Mouse (Mus musculus) bone marrow macrophage, adult 2 months (primary cell): ENCODE data around the gene Gm20683.
"Not testable (repeated sequence)": the region's sequence is repeated elsewhere in the genome, so short reads cannot be mapped to it uniquely, and the experiment has no call there.

ENCODE experiments used
- CTCF ChIP-seq: IDR thresholded peaks from 2 replicates; pipeline ENCODE4 v1.5.1; 2012; ENCODE audit warnings: low read depth, mild to moderate bottlenecking, low read length, moderate library complexity
- POLR2A ChIP-seq: IDR thresholded peaks from 2 replicates; pipeline ENCODE4 v1.6.1; 2012; ENCODE audit warnings: mild to moderate bottlenecking, low read depth, low read length, borderline replicate concordance

DNA sequence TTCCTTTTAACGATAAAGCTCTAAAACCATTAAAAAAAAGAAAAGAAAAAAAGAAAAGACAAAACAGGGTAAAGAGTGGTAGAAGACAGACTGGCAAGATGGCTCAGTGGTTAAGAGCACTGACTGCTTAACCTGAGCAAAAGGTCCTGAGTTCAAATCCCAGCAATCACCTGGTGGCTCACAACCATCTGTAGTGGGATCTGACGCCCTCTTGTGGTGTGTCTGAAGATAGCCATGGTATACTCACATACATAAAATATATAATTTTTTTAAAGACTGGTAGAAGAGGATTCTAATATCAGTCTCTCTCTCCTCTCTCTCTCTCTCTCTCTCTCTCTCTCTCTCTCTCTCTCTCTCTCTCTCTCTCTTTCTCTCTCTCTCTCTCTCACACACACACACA lies 34.1 kb downstream of the Gm20683 start:
- not testable (repeated sequence) for TF ChIP-seq CTCF, POLR2A
